Mouse (Mus musculus) thymus, postnatal 4 days (tissue): Measurements from ENCODE around the gene Rnf111.
A peak's percentile ranks its signal among the peaks of the same experiment; 100 is the strongest.

Experiments
- DNase-seq: peaks from one replicate; pipeline ENCODE4 v3.0.0; 2021

The Rnf111 gene

GRCm38 (mm10) chr9:70392563-70392907, 111.0 kb downstream of the Rnf111 start:
- DNase-seq: peak; percentile 36

- no peak for DNase-seq
Measured at GRCm38 (mm10) chr9:70391660-70392562, 111.6 kb downstream of the Rnf111 start.

- DNase-seq: no peak
Measured at GRCm38 (mm10) chr9:70391042-70391441, 112.5 kb downstream of the Rnf111 start.

- DNase-seq: no peak
Measured at GRCm38 (mm10) chr9:70389548-70389947, 114.0 kb downstream of the Rnf111 start.

GRCm38 (mm10) chr9:70387410-70388119, 116.0 kb downstream of the Rnf111 start:
- DNase-seq: no peak

- DNase-seq: no peak
Measured at GRCm38 (mm10) chr9:70384958-70385728, 118.4 kb downstream of the Rnf111 start.

- no peak for DNase-seq
Measured at GRCm38 (mm10) chr9:70384494-70384893, 119.0 kb downstream of the Rnf111 start.

- no peak for DNase-seq
Measured at GRCm38 (mm10) chr9:70383750-70384149, 119.8 kb downstream of the Rnf111 start.

- no peak for DNase-seq
Measured at GRCm38 (mm10) chr9:70382091-70382490, 121.4 kb downstream of the Rnf111 start.

- no peak for DNase-seq
Measured at GRCm38 (mm10) chr9:70379502-70380467, 123.7 kb downstream of the Rnf111 start.
